Mouse (Mus musculus) bone marrow, adult 2 months (tissue): Measurements from ENCODE around the gene Foxj2. TPM values are rescaled to one million over a fixed set of nuclear protein-coding genes. Genes with fewer than 3 reads are reported as not detected.
A peak's percentile ranks its signal among the peaks of the same experiment; 100 is the strongest.

Experiments
- H3K27ac ChIP-seq: fragments of 200-500 bp; 2 replicates; pipeline ENCODE4 v1.5.1; 2012; ENCODE audit warnings: low read depth, mild to moderate bottlenecking, control low read depth, inconsistent platforms, low read length; ENCODE audit not compliant: control insufficient read depth, poor library complexity, insufficient read depth
- H3K4me1 ChIP-seq: fragments of 200-500 bp; 2 replicates; pipeline ENCODE4 v1.6.1; 2011; ENCODE audit warnings: low read length; ENCODE audit not compliant: control insufficient read depth, insufficient read depth
- H3K4me3 ChIP-seq: fragments of 200-500 bp; replicated peaks from 2 replicates; pipeline ENCODE3; 2011; ENCODE audit warnings: mild to moderate bottlenecking, low read depth, low read length, control low read depth; ENCODE audit not compliant: control insufficient read depth
- CTCF ChIP-seq: fragments of 200-500 bp; IDR thresholded peaks from 2 replicates; pipeline ENCODE4 v1.5.1; 2011; ENCODE audit warnings: low read length, control low read depth; ENCODE audit not compliant: control insufficient read depth, insufficient read depth
- POLR2A ChIP-seq: fragments of 200-500 bp; IDR thresholded peaks from 2 replicates; pipeline ENCODE4 v1.6.1; 2011; ENCODE audit warnings: low read depth, mild to moderate bottlenecking, control low read depth, low read length, borderline replicate concordance; ENCODE audit not compliant: control insufficient read depth
- WGBS: fragments of 180-500 bp; shearing (Covaris S2); methylation state at CpG from one replicate; pipeline ENCODE4 v1.1.7; 2018; 5-methylcytosine and 5-hydroxymethylcytosine counted together
- polyA plus RNA-seq: library from polyadenylated mRNA; stranded (reverse); fragments of >200 nt; gene quantifications from 2 replicates; pipeline ENCODE4 v1.2.4, GENCODE M21; 2011; ENCODE audit warnings: low replicate concordance; ENCODE audit not compliant: missing spikeins, insufficient read depth, insufficient read length

Foxj2 gene
- polyA plus RNA-seq, 1 experiment = 18.0 TPM

DNA sequence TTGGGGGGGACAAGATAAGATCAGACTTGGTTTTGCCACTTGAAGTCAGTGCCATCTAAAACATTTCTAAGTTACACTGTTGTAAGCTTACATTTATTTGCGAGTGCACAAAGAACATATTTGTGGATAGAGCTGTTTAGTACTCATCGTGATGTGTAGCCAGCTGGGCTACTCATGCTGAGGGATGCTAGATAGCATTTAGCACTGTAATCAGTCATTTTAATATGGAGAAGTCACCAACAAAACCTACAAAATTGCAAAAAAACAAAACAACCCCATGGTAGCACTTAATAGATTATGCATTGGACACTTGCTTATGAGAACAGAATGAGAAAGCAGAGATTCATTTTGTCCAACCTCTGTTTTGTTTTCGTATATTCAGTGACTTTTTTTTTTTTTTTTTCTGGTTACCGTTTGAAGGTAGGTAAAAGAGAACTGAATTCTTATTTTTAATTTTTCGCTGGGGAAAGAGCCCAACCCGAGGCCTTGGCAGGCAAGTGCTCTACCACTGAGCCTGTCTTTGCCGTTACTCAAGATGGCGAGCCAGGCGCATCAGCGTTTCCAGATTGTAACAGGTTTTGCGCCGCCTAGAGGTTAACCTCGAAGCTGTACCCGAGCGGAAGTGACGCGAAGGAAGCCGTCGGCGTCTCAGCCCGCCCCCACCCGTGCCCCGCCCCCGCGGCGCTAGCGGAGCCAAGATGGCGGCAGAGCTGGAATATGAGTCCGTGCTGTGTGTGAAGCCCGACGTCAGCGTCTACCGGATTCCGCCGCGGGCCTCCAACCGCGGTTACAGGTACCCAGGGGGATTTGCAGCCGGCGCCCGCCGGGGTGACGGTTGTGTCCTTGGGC, 54.4 kb downstream of the Foxj2 start, which contains the start of gene Necap1:
TSS of gene Necap1 (plus strand) at position 604 of the 849 bp plus-strand sequence.
- WGBS = 7% methylated on average over 43 of the region's 43 CpGs
- Histone ChIP-seq H3K4me1 (no peaks in the 10 kb centered on the region; the same call in none of the 2 replicates), H3K27ac (peak within 1 kb of the TSS; percentile 76), H3K4me3 (peak within 1 kb of the TSS; percentile 95)
- peak; percentile 86 for TF ChIP-seq CTCF
- TF ChIP-seq POLR2A = peak; percentile 79; the same call in 1 of the 2 replicates

DNA sequence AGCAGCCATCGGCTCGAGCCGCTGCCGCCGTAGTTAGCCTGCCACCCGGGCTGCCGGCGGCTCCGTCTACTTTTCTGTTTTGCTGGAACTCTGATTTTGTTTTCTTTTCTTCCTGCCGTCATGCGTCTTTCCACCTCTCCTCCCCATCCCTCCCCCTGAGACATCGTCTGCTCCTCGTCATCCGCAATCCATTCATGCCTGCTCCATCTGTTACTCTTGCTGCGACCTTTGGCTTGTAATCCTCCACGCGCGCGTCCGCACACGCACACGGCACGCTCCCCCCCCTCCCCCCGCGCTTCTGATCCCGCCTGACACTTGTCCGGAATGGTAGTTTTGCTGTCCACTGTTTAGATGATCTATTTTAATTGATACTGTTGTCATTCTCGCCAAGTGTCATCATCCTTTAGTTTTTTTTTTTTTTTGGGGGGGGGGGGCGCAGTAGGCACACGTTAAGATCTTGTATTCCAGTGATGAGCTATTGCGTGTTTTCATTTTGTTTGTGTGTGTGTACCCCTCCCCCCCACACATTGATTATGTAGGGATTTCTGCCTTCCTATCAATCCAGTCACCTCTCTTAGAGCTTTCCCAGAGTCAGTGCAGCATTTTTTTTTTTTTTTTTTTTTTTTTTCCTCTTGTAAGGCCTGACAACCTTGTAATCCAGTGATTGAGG, 55.1 kb downstream of the Foxj2 start:
- TF ChIP-seq POLR2A (no peak), CTCF (no peak)
- H3K27ac ChIP-seq = peak overlapping the region; percentile 76
- H3K4me3 ChIP-seq = peak overlapping the region; percentile 95
- WGBS = under 1% methylated on average over 31 of the region's 31 CpGs
- no peaks in the 10 kb centered on the region; the same call in none of the 2 replicates for H3K4me1 ChIP-seq

DNA sequence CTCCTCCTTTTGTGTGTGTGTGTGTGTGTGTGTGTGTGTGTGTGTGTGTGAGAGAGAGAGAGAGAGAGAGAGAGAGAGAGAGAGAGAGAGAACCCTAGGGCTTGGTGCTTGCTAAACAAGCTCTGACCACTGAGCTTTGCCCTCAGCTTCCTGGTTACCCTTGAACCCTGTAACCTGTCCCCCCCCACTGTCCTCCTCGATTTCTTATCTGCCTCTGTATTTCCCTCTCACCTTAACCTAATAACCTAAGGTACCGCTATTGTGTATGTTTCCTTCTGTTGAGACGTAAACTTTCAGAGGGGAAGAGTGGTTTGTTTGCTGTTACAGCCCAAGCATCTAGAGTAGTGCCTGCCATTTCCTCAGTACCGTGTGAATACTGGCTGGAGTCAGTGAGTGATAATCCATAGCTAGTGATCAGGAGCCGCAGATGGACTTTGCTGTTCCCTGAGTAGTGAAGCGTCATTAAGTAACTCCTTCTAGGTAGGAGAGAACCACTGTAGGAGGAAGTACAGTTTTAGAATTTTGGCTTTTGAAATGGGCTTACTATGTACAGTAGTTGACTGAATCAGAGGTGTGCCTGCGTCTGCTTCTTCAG, 59.5 kb downstream of the Foxj2 start:
- H3K4me1 ChIP-seq = no peaks in the 10 kb centered on the region; the same call in none of the 2 replicates
- TF ChIP-seq POLR2A (no peak), CTCF (no peak)
- H3K4me3 ChIP-seq = no peak overlapping the region
- H3K27ac ChIP-seq = no peak overlapping the region
- WGBS = 70% methylated on average over 7 of the region's 7 CpGs

DNA sequence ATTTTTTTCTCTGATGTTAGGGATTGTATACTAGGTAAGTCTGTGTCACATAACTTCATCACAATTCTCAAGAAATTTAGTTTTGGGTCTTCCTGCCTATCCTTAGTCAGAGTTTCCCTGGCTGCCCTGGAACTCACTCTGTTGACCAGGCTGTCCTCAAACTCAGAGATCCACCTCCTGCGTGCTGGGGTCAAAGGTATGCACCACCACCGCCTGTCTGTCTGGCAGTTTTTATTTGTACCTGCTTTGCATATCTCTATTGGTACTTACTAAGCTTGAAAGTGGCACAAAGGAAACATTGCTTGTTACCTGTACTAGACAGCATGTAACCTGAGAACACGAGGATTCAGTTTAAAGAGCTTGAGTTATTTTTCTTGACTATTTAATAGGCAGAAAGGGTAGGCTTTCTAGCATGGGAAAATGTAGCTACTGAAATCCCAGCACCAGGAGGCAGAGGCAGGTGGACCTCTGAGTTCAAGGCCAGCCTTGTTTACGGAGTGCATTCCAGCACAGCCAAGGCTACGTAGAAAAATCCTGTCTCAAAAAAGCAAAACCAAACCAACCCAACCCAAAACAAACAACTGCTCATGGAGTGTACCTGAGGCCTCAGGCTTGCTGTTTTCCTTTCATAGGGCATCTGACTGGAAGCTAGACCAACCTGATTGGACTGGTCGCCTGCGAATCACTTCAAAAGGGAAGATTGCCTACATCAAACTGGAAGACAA, 60.2 kb downstream of the Foxj2 start:
- TF ChIP-seq CTCF = no peak
- no peak for TF ChIP-seq POLR2A
- no peak overlapping the region for H3K4me3 ChIP-seq
- H3K27ac ChIP-seq = no peak overlapping the region
- H3K4me1 ChIP-seq = no peaks in the 10 kb centered on the region; the same call in none of the 2 replicates
- WGBS = 91% methylated on average over 7 of the region's 7 CpGs

DNA sequence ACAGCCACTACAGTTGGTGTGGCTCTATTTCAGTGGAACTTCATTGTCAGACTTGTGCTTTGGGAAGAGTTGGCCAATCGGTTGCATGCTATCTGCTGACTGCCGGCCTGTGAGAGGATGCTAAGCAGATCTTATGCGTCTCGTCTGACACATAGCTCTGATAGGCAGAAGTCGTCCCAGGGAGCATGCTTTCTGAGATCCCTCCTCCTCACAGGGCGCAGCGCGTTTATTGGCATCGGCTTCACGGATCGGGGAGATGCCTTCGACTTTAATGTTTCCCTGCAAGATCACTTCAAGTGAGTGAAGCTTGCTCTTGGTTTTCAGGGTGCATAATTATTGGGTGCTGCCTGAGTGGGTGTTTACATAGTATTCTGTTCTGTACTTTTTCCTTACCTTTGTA, 61.6 kb downstream of the Foxj2 start:
- TF ChIP-seq CTCF = no peak
- TF ChIP-seq POLR2A = no peak
- WGBS = 94% methylated on average over 12 of the region's 12 CpGs

DNA sequence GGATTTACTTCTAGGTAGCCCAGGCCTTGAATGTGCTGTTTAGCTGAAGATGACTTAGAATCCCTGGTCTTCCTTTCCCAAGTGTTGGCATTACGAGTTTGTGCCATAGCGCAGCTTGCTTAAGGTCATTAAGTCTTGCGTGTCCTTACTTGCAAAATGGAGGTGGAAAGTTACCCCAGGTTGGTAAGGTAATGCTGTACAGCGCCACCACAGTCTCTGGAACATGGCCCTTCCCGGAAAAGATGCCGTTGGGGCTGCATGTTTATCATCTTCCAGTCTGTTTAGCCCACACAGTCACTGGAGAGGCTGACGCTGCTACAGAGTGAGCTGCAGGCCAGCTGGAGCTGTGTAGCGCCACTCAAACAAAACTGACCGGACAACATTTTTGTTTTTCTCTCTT, 63.9 kb downstream of the Foxj2 start:
- Histone ChIP-seq H3K4me3 (no peak overlapping the region), H3K4me1 (no peaks in the 10 kb centered on the region; the same call in 1 of the 2 replicates), H3K27ac (no peak overlapping the region)
- TF ChIP-seq POLR2A = no peak
- 91% methylated on average over 9 of the region's 9 CpGs for WGBS

More for the DNA sequence above, 61.6 kb downstream of the Foxj2 start:
- H3K27ac ChIP-seq = no peak overlapping the region
- H3K4me1 ChIP-seq = no peaks in the 10 kb centered on the region; the same call in none of the 2 replicates
- no peak overlapping the region for H3K4me3 ChIP-seq

DNA sequence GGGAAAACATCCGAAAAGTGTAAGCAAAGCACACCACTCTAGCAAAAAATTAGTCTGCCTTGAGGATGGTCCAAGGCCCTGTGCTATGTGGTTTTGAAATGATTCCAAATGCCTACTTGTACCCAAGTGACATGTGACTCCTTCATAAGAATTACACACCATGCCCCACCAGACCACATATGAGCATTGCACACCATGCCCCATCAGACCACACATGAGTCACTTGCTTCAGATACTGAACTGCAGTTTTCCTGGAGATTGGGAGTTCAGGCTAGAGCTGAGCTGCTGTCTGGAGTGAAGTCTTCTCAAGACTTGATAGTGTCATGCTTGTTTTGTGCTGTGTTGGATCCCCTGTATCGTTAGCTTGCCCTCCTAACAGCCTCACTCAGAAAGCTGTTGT, 69.9 kb downstream of the Foxj2 start:
- Histone ChIP-seq H3K27ac (no peak overlapping the region), H3K4me3 (no peak overlapping the region), H3K4me1 (no peaks in the 10 kb centered on the region)
- TF ChIP-seq POLR2A (no peak), CTCF (no peak)
- 87% methylated on average over 2 of the region's 2 CpGs for WGBS
